Mouse (Mus musculus): ENCODE measurements around the gene Stxbp1.

The Stxbp1 gene

DNA sequence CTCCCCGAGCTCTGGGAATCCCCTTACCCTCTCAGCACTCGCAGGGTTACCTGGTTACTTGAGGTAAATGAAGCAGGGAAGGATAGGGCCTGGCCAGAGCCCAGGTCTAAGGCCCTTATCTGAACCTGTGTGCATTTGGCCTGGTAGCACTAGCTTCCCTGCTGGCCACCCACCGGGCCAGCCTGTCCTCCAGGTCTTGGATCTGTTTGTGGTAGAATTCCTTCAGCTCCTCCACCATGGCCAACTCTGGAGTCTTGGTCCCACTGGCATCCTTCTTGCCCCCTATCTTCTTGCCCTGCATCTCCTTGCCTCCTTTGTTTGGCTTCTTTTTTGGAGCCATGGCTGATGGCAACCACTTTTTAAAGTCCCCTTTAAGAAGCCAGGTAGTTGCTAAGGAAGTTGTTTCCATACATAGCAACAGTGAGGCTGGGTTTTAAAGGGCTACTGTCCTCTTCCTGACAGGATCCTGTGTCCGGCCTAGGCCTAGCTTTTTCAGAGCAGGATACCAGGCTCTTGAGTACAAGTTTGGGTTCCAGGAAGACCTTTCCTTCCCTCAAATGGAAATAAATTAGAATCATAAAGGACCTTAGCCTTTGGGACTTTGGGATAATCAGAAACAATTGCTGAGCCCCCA lies 62.9 kb downstream of the Stxbp1 start, which contains the start of gene Cfap157:
Gene Cfap157 (minus strand): TSS at position 381 of the 634 bp plus-strand sequence.
- DNase-seq: no peak

DNA sequence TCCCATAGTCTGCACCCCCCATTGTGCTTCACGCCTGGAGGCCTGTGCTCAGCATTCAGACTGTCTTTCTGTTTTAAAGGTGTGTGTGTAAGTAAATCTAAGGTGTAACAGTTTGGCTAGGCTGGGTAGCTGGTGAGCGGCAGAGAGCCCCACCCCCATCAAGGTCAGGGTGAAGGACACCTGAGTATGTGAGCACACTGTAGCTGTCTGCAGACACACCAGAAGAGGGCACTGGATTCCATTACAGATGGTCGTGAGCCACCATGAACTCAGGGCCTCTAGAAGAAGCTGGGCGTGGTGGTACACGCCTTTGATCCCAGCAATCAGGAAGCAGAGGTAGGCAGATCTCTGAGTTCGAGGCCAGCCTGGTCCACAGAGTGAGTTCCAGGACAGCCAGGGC lies 65.3 kb downstream of the Stxbp1 start:
- no peak for DNase-seq

DNA sequence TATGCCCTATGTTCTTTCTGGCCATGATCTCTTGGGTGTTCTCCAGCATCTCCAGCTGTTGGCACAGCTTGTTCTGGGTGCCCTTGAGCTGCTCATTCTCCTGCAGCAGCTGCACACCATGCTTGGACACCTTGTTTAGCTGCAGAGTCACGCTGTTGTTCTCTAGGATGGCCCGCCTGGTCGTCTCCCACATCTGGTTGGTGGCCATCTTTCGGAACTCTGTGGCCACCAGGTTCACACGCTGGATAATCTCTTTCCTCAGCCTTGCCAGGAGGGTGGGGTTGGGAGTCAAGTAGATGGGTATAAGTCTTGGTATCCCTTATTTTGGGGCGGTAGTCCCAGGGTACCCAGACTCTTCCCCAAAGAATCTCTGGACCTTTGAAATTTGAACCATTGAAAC lies 67.3 kb downstream of the Stxbp1 start:
- no peak for DNase-seq

DNA sequence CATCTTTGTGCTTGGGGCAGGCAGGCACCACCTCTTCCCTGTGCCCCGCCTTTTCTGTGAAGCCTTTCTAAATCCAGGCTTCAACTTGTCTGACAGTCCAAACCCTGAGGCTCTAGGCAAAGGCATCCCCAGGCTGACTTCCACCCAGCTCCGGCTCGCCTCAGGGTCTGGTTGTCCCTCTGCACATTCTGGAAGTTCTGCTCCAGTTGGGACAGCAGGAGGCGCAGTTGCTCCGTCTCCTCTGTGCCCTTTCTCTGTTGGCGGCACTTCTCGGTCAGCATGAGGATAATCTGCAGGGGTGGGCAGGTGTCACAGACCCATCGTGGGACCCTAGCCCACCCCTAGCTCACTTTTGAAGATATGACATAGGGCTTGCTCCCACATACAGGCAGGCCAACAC lies 67.9 kb downstream of the Stxbp1 start:
- DNase-seq: peak; percentile 77

DNA sequence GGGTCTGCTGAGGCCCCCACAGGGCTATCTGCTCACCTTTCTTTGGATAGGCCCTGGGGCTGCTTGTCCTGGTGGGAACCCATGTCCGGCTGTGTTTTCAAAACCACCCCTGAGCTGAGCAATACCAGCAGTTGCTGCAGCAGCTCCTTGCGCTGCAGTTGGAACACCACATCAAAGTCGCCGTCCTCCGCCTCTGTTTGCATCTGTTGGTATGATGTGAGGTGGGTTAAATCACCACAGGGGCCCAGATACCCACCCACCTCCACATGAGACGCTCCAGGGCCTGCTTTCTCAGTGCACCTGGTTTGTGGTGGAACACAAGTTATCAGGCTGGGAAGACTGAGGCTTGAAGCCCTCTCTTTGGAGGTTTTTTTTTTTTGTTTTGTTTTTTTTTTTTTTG lies 69.0 kb downstream of the Stxbp1 start:
- no peak for DNase-seq

DNA sequence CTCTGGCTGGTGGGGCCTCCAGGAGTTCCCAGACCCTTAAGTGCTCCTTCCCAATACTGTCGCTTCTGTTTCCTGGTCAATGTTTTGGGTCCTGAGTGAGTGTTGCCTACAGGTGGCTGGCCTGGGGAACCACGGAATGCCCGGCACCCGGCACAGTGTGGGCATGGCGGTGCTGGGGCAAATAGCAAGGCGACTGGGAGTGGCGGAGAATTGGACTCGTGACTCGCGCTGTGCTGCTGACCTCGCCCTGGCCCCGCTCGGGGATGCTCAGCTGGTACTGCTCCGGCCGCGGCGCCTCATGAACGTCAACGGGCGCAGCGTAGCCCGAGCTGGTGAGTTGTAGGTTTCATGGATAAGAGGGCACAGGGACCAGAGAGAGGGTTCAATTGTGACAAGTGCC lies 70.9 kb downstream of the Stxbp1 start:
- DNase-seq: no peak

DNA sequence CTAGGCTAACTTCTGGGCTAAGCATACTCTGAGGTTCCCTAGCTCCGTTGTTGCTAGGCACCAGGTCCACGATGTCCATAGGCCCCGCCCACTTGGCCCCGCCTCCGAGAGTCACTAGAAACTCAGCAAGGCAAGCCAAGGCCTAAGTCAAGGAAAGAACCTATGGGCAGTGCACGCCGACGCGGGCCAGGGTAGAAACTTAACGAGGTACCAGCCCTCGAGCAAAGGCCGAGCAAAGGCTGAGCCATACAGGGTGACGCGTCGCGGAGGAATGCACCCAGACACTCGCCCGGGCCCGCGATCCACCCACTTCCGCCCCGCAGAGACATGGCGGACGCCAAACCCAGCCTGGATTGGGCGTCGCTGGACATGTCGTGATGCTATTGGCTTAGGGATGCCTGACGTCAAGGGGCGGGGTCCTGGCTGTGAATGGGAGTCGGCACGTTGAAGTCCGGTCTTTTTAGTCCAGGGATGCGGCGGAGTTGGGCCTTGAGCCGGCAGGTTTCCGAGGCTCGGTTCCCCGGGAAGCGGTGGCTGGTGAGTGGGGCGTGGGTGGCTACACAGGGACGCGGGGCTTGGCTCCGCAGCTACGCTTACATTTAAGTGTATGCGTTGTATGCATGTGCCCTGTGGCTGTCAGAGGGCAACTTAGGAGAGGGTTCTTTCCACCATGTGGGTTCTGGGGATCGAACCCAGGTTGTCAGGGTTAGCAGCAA lies 71.5 kb downstream of the Stxbp1 start, which contains the start of the genes Ttc16 and Ptrh1:
Gene Ttc16 (minus strand): TSS at position 275 of the 716 bp plus-strand sequence.
Gene Ptrh1 (plus strand): TSS at position 428 of the 716 bp plus-strand sequence.
- DNase-seq: peak; percentile 97

DNA sequence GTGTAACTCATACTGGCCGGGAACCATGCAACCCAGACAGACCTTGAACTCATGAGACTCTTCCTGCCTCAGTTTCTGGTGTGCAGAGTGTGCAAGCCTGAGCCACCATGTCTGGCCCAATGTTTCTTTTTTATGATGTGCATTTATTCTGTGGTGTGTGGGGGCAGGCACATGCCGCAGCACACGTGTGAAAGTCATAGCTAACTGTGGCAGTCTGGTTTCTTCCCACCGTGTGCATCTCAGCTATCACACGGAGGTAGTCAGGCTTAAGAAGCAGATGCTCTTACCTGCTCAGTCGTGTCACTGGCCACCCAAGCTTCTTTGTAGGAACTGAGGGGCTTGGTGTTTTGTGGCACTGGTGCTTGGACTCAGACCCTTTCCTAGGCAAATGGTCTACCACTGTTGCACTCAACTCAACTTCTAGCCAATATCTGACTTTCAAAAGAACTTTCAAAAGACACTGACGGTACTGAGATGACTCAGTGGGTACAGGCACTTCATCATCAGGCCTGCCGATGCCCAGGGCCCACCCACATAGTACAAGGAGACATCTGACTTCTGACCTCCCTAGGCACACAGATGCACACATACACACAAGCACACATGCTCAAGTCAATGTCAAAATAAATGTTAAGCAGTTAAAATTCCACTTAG lies 74.3 kb downstream of the Stxbp1 start:
- no peak for DNase-seq

DNA sequence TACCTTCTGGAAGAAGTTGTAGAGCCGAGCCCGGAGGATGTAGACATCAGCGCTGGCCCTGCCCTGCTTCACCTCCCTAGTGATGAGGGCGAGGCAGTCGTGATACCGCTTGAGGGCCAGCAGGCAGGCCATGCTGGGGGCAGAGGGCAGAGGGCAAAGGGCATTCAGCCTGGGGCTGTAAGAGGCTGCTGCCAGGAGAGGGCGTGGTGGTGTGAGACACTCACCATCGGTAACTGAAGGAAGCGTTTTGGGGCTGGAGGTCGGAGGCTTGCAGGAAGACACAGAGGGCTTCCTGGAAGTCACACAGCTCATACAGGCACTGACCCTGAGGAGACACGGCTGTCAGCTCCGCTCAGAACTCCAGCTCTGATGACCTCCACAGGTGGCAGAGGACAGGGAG lies 75.2 kb downstream of the Stxbp1 start:
- DNase-seq: no peak

DNA sequence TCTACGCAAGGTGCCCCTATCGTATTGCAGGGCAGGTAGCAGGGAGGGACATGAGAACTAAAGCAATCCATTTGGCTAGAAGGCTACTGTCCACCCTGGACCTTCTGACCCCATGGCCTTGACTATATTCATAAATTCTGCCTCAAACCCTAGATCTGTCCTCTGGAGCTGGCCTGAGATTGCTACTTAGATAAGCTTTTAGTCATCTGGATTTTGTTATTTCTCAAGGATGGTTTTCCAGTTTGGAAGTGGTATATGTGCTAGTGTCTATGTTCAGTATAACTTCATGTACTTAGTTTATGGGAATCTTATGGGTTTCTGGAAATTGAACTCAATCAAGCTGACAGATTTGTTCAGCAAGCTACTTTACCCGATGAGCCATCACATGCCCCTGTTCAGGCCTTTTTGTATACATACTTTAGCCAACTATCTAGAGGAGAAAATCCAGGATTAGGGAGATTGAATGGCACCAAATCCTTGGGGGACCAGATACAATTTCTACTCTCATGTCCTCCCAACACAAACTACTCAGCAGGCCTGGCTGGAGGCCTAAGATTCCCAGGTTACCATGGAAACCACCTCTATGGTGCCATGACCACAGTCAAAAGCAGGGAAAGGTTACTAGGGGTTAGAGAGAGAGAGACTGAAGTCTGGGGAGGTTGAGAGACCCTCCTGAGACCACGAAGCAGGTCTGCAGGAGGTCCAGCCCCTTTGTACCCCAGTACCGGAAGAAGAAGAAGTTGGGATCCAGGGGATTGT lies 77.5 kb downstream of the Stxbp1 start:
- no peak for DNase-seq

DNA sequence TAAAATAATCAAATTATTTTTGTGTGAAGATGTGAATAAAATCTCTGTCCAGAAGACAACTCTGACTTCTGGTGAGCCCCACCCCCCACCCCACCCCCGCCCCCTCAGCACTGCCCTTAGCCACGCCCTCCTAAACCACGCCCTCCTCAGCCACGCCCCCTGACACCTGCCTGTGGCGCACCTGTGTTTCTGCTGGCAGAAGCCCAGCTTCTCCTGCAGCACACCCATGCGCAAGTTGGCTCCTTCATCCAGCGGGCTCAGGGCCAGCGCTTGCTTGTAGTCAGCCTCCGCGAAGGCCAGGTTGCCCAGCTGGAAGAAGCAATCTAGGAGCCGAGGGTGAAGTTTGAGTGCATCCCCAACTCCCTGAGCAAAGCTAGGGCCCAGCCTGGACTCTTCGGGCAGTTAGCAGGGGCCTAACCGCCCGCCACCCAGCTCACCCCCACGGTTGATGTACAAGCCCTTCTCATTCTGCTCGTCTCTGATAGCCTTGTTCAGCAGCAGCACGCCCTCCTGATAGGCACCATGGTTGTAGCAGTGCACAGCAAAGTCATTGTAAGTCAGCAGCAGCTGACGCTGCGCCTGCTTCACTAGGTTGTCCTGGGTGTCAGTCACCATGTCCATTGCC lies 78.3 kb downstream of the Stxbp1 start:
- no peak for DNase-seq

DNA sequence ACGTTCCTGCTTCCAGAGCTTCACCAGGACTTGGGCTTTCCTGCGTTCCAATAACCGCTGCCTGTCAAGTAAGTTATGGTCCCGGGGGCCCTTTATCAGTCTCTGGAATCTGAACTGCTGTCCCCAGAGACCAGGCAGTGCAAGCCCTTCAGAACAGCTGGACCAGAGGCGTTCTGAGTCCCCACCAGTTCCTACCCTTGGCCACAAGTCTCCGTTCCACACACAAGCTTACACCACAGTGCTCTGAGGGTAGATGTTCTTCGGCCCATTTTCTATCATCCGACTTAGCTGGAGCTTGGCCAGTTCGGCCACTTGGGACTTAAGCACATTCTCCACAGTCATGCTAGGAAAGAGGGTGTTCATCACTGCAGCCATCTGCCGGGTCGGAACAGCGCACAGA lies 79.8 kb downstream of the Stxbp1 start:
- DNase-seq: no peak

DNA sequence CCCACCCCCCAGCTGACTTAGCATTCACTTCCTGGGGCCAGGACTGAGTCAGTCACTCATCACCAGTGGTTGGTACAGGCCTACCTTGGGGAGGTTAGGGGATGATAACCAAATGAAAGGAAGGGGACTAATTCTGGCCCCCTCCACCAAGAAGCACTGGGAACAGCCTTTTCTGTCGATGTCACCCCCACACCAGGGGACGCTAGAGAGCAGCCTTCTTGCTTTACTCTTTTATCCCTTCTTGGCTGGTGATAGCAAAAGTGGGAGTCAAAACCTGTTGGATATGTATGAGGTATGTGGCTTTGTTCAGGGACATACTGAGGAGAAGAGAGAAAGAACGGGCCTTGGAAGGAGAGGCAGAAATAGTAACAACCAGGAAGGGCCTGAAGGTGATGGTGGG lies 83.7 kb downstream of the Stxbp1 start:
- DNase-seq: no peak

DNA sequence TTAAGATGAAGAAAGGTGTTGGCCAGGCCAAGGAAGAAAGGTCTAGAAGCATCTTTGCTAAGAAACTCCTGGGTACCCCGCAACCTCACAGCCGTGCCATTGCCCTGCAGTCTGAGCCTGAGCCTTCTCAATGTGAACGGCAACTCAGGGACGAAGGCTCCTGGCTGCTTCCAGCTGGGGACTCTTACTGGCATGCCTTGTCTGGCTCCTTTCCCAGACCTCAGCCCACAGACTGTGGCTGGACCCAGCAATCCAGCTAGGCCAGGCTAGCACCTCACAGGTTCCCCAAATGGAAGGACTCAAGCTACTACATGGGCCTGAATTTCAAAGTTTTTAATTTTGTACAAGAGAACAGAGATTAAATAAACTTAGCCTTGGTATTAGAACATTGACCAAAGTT lies 85.2 kb downstream of the Stxbp1 start:
- DNase-seq: no peak

DNA sequence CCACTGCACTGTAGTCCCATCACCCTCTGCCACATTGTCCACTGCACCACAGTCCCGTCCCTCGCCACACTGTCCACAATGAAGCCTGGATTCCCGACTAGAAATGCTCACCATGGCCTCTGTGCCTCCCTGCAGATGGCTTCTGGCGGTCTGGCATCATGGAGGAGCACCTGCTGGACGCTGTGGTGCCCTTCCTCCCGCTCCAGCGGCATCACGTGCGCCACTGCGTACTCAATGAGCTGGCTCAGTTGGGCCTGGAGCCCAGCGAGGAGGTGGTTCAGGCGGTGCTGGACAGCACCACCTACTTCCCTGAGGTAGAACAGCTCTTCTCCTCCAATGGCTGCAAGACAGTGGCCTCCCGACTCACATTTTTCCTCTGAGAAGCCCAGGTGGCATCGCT lies 85.7 kb downstream of the Stxbp1 start:
- DNase-seq: no peak

DNA sequence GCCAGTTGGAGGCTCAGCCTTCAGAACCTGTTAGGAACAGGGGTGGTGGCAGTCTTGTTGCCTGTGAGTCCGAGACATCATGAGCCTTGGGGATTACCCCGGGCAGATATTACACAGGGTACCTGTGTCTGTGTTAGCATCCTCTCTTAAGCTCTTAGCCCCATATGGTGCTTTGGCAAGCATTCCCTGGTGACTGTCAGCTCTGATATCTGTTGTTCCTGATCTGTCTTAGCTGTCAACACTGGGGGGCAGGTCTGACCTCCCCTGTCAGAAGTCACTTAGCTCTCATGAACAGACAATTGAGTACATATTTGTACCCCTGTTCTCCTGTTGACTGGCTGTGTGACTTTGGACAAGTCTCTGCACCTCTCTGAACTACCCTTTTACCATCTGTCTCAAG lies 88.0 kb downstream of the Stxbp1 start:
- DNase-seq: no peak

DNA sequence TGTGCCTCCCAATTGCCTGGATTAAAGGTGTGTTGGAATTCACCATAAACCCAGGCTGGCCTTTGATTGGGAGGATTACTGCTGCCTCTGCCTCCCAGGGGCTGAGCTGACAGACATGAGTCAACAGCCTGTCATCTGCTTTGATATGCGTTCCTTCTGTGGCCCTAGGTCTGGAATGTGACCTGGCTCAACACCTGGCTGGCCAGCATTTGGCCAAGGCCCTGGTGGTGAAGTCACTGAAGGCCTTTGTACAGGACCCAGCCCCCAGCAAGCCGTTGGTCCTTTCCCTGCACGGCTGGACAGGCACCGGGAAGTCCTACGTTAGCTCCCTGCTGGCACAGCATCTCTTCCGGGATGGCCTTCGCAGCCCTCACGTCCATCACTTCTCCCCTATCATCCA lies 88.5 kb downstream of the Stxbp1 start:
- no peak for DNase-seq

DNA sequence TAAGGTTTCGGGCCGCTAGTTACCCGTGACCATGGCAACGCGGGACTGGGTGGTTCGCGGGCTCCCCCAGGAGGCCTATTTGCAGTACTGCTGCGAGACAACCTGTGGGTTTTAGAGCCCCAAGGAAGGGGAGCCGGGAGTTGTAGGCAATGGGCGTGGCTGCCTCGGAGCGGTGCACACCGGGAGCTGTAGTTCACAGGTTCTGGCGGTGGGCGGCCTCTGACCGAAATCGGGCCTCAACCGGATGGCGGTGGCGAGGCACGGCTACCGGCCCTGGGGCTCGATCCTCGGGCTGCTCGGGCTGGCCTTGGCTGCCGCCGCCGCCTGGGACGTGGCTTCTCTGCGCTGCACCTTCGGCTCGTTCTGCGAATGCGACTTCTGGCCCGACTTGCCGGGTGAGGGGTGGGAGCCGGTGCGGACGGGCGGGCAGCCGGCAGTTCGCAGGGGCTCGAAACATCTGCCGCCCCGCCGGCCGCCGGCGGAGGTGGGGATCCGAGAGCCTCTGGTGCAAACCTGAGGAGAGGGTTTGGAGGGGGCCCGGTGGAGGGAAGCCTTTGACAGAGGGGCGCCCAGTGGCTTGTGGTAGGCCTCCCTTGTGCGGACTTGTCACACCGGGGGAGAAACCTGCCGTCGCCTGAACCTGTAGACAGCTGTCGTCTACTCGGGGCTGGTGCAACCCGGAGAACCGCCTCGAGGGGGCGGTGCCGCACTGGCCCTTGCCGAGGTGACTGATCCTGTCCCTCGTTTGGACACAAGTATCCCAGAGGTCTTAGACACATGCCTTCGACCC lies 89.8 kb downstream of the Stxbp1 start, which contains the start of gene Tor2a:
Gene Tor2a (plus strand): TSS at position 179 of the 790 bp plus-strand sequence.
- peak; percentile 95 for DNase-seq

DNA sequence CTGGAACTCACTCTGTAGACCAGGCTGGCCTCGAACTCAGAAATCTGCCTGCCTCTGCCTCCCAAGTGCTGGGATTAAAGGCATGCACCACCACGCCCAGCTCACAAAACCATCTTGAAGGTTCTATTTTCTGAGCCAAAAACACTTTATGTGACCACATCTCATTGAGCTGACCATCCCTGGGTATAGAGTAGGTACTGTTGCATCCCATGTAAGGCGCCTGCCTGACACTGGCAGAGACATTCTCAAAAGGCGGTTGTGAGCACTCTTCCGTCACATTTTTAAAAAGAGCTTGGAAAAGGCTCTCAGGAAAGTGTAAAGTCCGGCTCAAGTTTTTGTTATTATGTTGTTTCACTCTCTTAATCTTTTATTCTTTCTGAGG lies 90.4 kb downstream of the Stxbp1 start:
- DNase-seq: no peak

DNA sequence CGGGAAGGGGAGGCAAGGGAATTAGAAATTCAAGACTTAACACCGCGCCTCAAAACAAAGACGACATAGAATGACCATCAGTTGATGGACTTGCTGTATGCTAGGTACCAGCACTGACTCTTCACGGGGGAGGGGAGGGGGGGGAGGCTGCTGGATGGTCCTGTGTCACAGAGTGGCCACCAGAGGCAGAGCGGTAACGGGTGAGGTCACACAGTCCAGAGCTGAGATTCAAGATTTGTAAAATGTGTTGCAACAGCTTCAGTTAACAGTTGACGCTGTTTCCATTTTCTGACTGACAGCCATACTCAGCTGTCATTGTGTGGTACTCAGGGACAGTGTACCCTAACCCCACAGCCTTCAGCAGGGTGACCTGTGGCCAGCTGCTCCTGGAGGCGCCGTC lies 94.9 kb downstream of the Stxbp1 start:
- no peak for DNase-seq

DNA sequence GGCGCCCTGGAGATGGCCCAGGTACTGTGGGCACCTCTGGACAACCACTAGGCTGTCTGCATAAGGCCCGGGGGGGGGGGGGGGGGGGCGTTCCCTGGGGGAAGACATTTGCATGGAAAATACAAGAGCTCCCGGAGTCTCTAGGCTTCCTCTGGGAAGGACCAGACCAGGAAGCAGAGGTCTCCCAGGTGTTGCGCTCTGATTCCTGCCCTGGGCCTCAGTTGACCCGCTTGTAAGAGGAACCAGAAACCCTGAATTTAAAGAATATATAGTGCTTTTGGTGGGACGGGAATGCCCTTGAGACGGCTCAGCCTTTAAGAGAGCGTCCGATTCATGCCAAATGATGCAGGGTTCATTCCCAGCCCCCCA lies 95.4 kb downstream of the Stxbp1 start:
- DNase-seq: no peak
